Mouse (Mus musculus) T-helper 17 cell (primary cell): Measurements from ENCODE around the gene Olfr317.
"Not testable (repeated sequence)": the region's sequence is repeated elsewhere in the genome, so short reads cannot be mapped to it uniquely, and the experiment has no call there.

Source experiments
- in situ Hi-C, 2 experiments: fragments of 300-600 bp; cut with MboI, MseI; formaldehyde crosslinking; loops; 1 replicate in 1 of 2; 2 replicates in 1 of 2; pipeline ENCODE4 v1.15.1; 2025; ENCODE audit warnings: high pct_unique_total_duplicates in 2 of 2

The Olfr317 gene

DNA sequence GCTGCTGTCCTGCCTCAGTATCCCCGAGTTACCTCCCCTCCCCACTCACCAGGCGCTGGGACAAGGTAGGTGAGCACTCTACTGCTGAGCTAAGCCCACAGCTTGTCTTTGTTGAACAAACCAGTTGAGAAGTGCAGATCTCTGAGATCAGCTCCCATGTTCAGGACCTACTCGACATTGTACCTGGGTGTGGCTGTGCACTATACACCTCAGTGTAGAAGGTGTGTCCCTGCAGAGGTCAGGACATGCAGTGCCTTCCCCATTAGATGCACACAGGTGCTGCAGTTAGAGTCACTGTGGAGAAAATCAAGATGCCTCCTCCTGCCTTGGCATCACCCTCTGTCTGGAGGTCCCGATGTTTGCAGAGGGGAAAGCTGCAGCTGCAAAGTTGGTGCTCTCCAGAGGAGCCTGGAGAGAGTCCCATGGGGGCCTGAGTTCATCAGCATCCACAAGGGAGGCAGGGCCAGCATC is at the start of gene Olfr317:
Gene Olfr317, minus strand, starts transcription at position 421 of the 471 bp plus-strand sequence.
- in situ Hi-C loops = no loop called here

DNA sequence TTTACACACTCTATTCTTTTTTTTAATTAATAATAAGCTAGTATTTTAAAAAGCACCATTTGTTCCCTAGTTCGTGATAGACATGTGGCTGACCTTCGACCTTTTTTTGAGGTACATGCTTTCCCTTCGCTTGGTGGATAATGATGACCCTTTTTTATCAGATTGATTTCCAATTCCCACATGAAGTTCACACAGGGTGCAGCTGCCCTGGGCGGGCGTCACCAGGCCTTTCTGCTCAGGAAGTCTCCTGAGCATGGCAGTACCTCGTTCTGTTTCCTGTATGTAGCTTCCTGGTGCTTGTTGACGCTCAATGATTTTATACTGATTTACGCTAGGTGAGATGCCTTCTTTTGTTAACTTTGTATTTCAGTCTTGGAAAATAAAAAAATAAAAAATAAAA is 49.3 kb upstream of the Olfr317 start:
- in situ Hi-C loops = no loop called here

DNA sequence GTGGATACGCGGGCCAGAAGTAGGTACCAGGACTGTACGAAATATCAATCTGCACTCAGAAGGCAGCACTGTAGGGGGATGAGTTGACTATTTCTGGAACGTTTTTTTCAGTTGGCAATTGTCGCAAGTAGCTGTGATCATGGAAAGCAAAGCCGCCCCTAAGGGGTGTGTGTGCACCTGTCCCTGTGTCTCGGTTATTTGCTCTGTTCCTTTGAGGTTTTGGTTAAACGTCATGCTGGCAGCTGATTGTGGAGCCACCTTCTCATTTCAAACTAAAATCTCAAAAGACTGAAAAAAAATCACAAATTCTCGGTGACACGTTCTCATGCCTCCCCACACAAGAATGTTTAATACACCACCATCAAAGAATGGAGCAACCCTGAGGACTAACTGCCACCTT is 48.6 kb upstream of the Olfr317 start:
- in situ Hi-C loops = no loop called here

GRCm38 (mm10) chr11:58784182-58784581 is 45.2 kb upstream of the Olfr317 start:
- in situ Hi-C loops = no loop called here

DNA sequence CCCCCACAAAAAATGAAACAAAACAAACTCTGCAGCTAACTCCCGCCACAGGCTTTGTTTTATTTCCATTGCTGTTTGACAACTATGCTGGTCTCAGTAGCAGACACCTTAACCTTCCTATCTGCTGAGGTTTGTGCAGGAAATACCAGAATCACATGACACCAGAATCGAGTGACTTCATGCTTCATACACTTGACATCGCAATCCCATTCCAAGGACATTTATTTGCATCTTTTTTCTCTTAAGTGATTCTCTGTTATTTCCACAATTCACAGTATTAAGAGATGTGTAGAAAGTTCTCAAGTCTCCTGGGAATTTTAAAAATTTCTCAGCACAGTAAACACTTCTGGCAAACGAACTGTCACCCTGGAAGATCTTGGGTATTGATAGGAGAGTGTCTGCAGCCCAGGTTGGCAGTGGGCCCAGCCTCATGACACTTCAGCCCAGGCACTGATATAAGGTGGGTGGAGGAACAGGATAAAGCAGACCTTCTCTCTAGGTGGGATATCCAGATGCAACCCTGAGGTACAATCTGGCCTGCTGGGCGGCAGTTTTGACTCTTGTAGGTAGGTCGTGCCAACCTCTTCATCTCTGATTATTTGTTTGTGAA is 43.6 kb upstream of the Olfr317 start, which contains the start of gene Olfr314:
Gene Olfr314, plus strand, starts transcription at position 473 of the 610 bp plus-strand sequence.
- in situ Hi-C loops = no loop called here

- in situ Hi-C loops = no loop called here
Measured at GRCm38 (mm10) chr11:58772888-58773287, 33.9 kb upstream of the Olfr317 start, which contains the start of gene Olfr315. Gene Olfr315, plus strand, starts transcription at chr11:58773188.

GRCm38 (mm10) chr11:58752434-58752833 is 13.4 kb upstream of the Olfr317 start, which contains the start of gene Olfr316:
Gene Olfr316, plus strand, starts transcription at chr11:58752734.
- in situ Hi-C loops = no loop called here

GRCm38 (mm10) chr11:58751096-58751495 is 12.1 kb upstream of the Olfr317 start:
- in situ Hi-C loops = not testable (repeated sequence)

GRCm38 (mm10) chr11:58733372-58733771 is 5.6 kb downstream of the Olfr317 start:
- in situ Hi-C loops = loop anchor here in 1 of 2 experiments (5.0 kb wide), 1 partner anchor 66 kb away; no protein-coding TSS in a partner anchor

DNA sequence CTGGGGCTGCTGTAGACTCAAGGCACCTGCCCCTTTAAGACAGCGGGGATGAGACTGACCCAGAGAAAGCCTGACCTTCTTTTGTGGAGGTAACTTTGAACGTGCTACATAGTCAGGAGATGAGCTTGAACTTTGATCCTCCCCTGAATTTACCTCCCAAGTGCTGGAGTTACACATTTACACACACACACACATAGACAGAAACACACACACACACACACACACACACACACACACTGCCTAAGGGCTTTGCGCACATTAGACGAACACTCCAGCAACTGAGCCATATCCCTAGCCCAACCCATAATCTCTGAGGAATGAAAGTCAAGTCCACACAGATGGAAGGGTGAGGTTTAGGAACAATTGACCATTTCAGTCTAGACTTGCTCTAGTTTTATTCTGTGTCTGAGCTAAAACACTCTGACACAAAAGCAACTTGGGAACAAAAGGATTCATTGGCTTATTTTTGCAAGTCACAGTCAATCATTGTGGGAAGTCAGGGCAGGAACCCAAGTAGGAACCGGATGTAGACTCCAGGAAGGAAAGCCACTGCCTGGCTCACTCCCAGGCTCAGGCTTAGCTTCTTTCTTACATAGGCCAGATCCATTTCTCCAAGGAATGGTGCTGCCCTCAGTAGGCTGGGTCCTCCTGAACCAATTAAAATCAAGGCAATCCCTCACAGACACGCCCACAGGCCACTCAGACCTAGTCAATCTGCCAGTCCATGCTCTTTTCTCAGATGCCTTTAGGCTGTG is 10.9 kb downstream of the Olfr317 start:
- in situ Hi-C loops = not testable (repeated sequence)

DNA sequence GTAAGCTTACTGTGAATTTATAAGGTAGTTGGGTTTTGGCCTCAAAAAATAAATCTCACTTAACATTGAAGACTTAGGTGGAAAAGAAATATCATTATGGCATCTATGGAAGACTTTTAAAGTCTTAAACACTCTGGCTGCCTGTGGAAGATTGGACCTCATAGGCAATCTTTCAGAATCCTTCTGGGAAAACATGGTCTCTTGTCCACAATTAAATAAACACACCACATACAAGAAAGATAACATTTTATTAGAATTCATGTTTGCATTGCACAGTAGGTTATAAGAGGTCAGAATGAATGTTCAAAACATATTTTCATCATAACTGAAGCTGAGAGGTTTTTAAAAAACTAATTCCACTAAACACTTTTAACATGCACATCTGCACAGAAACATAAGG is 15.1 kb downstream of the Olfr317 start, which contains the start of gene Olfr318:
Gene Olfr318, minus strand, starts transcription at position 101 of the 400 bp plus-strand sequence.
- in situ Hi-C loops = loop anchor here in 1 of 2 experiments (5.0 kb wide), 1 partner anchor 42 kb away; the partner anchor contains the start of gene Olfr320

- in situ Hi-C loops = loop anchor here in 1 of 2 experiments (5.0 kb wide), 1 partner anchor 37 kb away; the partner anchor contains the start of gene Olfr320
Measured at GRCm38 (mm10) chr11:58719701-58720100, 19.3 kb downstream of the Olfr317 start.

- in situ Hi-C loops = not testable (repeated sequence)
Measured at GRCm38 (mm10) chr11:58717723-58718122, 21.3 kb downstream of the Olfr317 start.

DNA sequence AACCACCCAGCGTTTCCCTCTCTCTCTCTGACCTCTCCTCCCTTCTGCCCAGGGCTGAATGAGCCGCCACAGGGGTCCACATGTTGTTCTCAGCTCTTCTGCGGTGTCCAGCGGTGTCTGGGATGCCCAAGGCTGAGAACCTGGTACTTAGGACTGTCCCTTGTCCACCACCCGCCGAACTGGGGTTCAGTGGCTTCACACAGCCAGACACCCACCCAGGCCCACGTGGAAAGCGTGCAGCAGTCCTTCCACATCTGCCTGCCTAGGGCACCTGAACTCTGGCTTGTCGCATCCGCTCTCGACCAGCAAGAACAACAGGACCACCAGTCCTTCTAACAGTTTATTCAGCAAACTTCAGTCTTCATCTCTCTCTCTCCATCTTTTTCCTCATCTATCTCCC is 29.9 kb downstream of the Olfr317 start:
- in situ Hi-C loops = no loop called here

DNA sequence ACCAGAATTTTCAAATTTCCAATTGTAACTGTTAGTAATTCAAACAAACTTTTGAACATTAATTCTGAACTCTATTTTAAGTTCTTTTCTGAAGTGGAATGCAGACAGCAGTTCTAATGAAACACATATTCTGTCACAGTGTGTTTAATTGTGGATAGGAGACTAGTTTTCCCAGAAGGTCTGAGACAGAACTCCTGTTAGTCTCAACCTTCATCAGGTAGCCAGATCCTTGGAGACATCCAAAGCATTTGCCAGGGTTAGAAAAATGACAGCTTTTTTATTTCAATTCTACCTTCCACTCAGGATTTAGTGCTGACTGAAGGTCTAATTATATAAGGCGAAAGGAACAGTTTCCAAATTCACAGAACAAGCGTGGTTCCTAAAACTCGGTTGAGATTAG is 40.1 kb downstream of the Olfr317 start, which contains the start of gene Olfr319:
Gene Olfr319, plus strand, starts transcription at position 301 of the 400 bp plus-strand sequence.
- in situ Hi-C loops = no loop called here
